Comparison of ENCODE assay signal across 9 mouse cellular contexts in genomic region chr7:30012956-30013363, GRCm38 (mm10). TPM values are rescaled to one million over a fixed set of nuclear protein-coding genes. Genes with fewer than 3 reads are reported as not detected.
DNase-seq lines count a peak whose midpoint lies in the region; ATAC-seq and TF ChIP-seq lines count a peak whose summit lies in the region.
"Had no signal": no experiment of that assay in that cellular context is flagged by ENCODE, and none has a peak within 500 bp of the region (broad histone marks: within the 10 kb centered on the region; RNA-seq: fewer than 3 reads in every experiment).

No protein-coding gene starts in this region.

- 78% methylated on average over 4 of the region's 4 CpGs for WGBS in liver, embryonic 13.5 days (ENCODE audit: insufficient replicate concordance)
- WGBS in liver, embryonic 12.5 days (ENCODE audit: insufficient replicate concordance) = 86% methylated on average over 4 of the region's 4 CpGs
- 63% methylated on average over 4 of the region's 4 CpGs for WGBS in forebrain, postnatal 0 days

- H3K4me2 ChIP-seq in liver, embryonic 13.5 days = no peak overlapping the region
- H3K4me2 ChIP-seq in liver, embryonic 12.5 days = no peak overlapping the region
- no peak overlapping the region for H3K4me2 ChIP-seq in forebrain, postnatal 0 days (ENCODE audit: low read depth)
- H3K4me2 ChIP-seq: embryonic facial prominence, embryonic 15.5 days had no signal

- no peak overlapping the region for H3K9ac ChIP-seq in liver, embryonic 13.5 days
- no peak overlapping the region for H3K9ac ChIP-seq in liver, embryonic 12.5 days
- no peak overlapping the region for H3K9ac ChIP-seq in forebrain, postnatal 0 days
- H3K9ac ChIP-seq: embryonic facial prominence, embryonic 15.5 days had no signal

- peak; percentile 18; the same call in 1 of the 2 replicates for ATAC-seq in liver, embryonic 13.5 days (ENCODE audit: low read depth)
- ATAC-seq in liver, embryonic 12.5 days = no peak; the same call in 1 of the 2 replicates
- peak; percentile 71 for ATAC-seq in forebrain, postnatal 0 days
- ATAC-seq in inflammation-experienced regulatory T-cells, adult 6 months = peak; percentile 68

- DNase-seq in liver, embryonic 13.5 days = no peak
- DNase-seq in brain, adult 2 months (ENCODE audit: low read depth, low spot score) = peak; percentile 85
- peak; percentile 79 for DNase-seq in forebrain, postnatal 0 days
- DNase-seq in left cerebral cortex, postnatal 10 days (ENCODE audit: extremely low spot score in 1 of 2, low spot score in 2 of 2) = peak; percentile 38 to 69
- DNase-seq in neural tube, embryonic 10.5 days (ENCODE audit: extremely low spot score, low spot score) = peak; percentile 32
- peak; percentile 63 for DNase-seq in thymus, postnatal 25 days

- intact Hi-C loops in left cerebral cortex, postnatal 10 days (cut with DNase I) = loop anchor here (5.0 kb wide), 1 partner anchor 59 kb away; the partner anchor contains the start of gene Zfp82

- no peaks in the 10 kb centered on the region for H3K9me3 ChIP-seq in liver, embryonic 13.5 days (replicated peaks)
- no peaks in the 10 kb centered on the region for H3K9me3 ChIP-seq in liver, embryonic 12.5 days (replicated peaks)
- H3K9me3 ChIP-seq in forebrain, postnatal 0 days (ENCODE audit: low read length) = no peaks in the 10 kb centered on the region
- H3K9me3 ChIP-seq: embryonic facial prominence, embryonic 15.5 days had no signal

- no peaks in the 10 kb centered on the region for H3K4me1 ChIP-seq in liver, embryonic 13.5 days (replicated peaks)
- H3K4me1 ChIP-seq in liver, embryonic 12.5 days = no peaks in the 10 kb centered on the region
- no peaks in the 10 kb centered on the region for H3K4me1 ChIP-seq in forebrain, postnatal 0 days (ENCODE audit: insufficient read depth)

- no peak overlapping the region for H3K4me3 ChIP-seq in liver, embryonic 13.5 days (replicated peaks)
- H3K4me3 ChIP-seq in liver, embryonic 12.5 days = no peak overlapping the region
- no peak overlapping the region for H3K4me3 ChIP-seq in forebrain, postnatal 0 days (ENCODE audit: low read depth, low read length)
- H3K4me3 ChIP-seq: embryonic facial prominence, embryonic 15.5 days had no signal

- H3K36me3 ChIP-seq in liver, embryonic 13.5 days = peaks cover 74% of the 10 kb centered on the region
- H3K36me3 ChIP-seq in liver, embryonic 12.5 days = peaks cover 90% of the 10 kb centered on the region
- peaks cover 35% of the 10 kb centered on the region for H3K36me3 ChIP-seq in forebrain, postnatal 0 days (ENCODE audit: insufficient read depth)

- H3K27ac ChIP-seq in liver, embryonic 13.5 days = no peak overlapping the region
- H3K27ac ChIP-seq in liver, embryonic 12.5 days = no peak overlapping the region
- no peak overlapping the region for H3K27ac ChIP-seq in forebrain, postnatal 0 days (ENCODE audit: low read depth, low read length)
- H3K27ac ChIP-seq: embryonic facial prominence, embryonic 15.5 days had no signal

- TF ChIP-seq CTCF in forebrain, postnatal 0 days (IDR thresholded peaks at IDR 0.05; ENCODE audit: low read depth) = peak; percentile 86

- no peaks in the 10 kb centered on the region for H3K27me3 ChIP-seq in liver, embryonic 13.5 days
- no peaks in the 10 kb centered on the region for H3K27me3 ChIP-seq in liver, embryonic 12.5 days (replicated peaks)
- H3K27me3 ChIP-seq in forebrain, postnatal 0 days (ENCODE audit: insufficient read depth, low read length) = no peaks in the 10 kb centered on the region
- H3K27me3 ChIP-seq: embryonic facial prominence, embryonic 15.5 days had no signal

RNA-seq across cellular contexts. Expression of gene Zfp568, which starts 29.2 kb away (rescaled TPM):
- 8.5 and 10.9 TPM in 2 replicates for polyA plus RNA-seq in liver, embryonic 13.5 days (2015; fragmentation: Nextera tagmentation; extraction: Ambion mirVana)
- 13.4 and 14.2 TPM in 2 replicates for polyA plus RNA-seq in liver, embryonic 12.5 days (2016; fragmentation: Nextera tagmentation; extraction: Ambion mirVana)
- 5.9 and 7.3 TPM in 2 replicates for total RNA-seq in forebrain, postnatal 0 days (2014; rRNA removed)
- 0.72 and 2.1 TPM in 2 replicates for polyA plus RNA-seq in forebrain, postnatal 0 days (2015; fragmentation: Nextera tagmentation; extraction: Ambion mirVana)
- 1 to 10 TPM; 1.8 to 2.0 (median 2.0) TPM for polyA plus RNA-seq in inflammation-experienced regulatory T-cells, adult 6 months (2017; shearing (Covaris generic))
- 1 to 10 TPM; 4.1 to 5.0 TPM for total RNA-seq in left cerebral cortex, postnatal 10 days (2021)

RNA-seq across cellular contexts. Expression of gene Zfp14, which starts 38.2 kb away (rescaled TPM):
- polyA plus RNA-seq in liver, embryonic 13.5 days (2015; fragmentation: Nextera tagmentation; extraction: Ambion mirVana) = 0.29 and 0.41 TPM in 2 replicates
- polyA plus RNA-seq in liver, embryonic 12.5 days (2016; fragmentation: Nextera tagmentation; extraction: Ambion mirVana) = 0.60 and 0.87 TPM in 2 replicates
- total RNA-seq in forebrain, postnatal 0 days (2014; rRNA removed) = 13.2 and 15.2 TPM in 2 replicates
- 5.3 and 6.9 TPM in 2 replicates for polyA plus RNA-seq in forebrain, postnatal 0 days (2015; fragmentation: Nextera tagmentation; extraction: Ambion mirVana)
- polyA plus RNA-seq in inflammation-experienced regulatory T-cells, adult 6 months (2017; shearing (Covaris generic)) = 1 to 10 TPM; 4.4 to 7.2 (median 5.8) TPM
- total RNA-seq in left cerebral cortex, postnatal 10 days (2021) = 1 to 10 TPM; 6.3 to 7.4 TPM

RNA-seq across cellular contexts. Expression of gene Zfp74, which starts 59.1 kb away (rescaled TPM):
- polyA plus RNA-seq in liver, embryonic 13.5 days (2015; fragmentation: Nextera tagmentation; extraction: Ambion mirVana) = 2.0 and 2.6 TPM in 2 replicates
- polyA plus RNA-seq in liver, embryonic 12.5 days (2016; fragmentation: Nextera tagmentation; extraction: Ambion mirVana) = 3.6 and 4.8 TPM in 2 replicates
- total RNA-seq in forebrain, postnatal 0 days (2014; rRNA removed) = 11.9 and 14.4 TPM in 2 replicates
- polyA plus RNA-seq in forebrain, postnatal 0 days (2015; fragmentation: Nextera tagmentation; extraction: Ambion mirVana) = 6.6 and 15.8 TPM in 2 replicates
- polyA plus RNA-seq in inflammation-experienced regulatory T-cells, adult 6 months (2017; shearing (Covaris generic)) = 1 to 10 TPM; 3.8 to 4.7 (median 4.6) TPM
- 10 to 100 TPM; 22.6 to 23.4 TPM for total RNA-seq in left cerebral cortex, postnatal 10 days (2021)

RNA-seq across cellular contexts. Expression of gene Zfp82, which starts 59.7 kb away (rescaled TPM):
- 1.7 and 2.1 TPM in 2 replicates for polyA plus RNA-seq in liver, embryonic 13.5 days (2015; fragmentation: Nextera tagmentation; extraction: Ambion mirVana)
- 1.8 and 2.0 TPM in 2 replicates for polyA plus RNA-seq in liver, embryonic 12.5 days (2016; fragmentation: Nextera tagmentation; extraction: Ambion mirVana)
- total RNA-seq in forebrain, postnatal 0 days (2014; rRNA removed) = 8.0 and 11.0 TPM in 2 replicates
- 5.9 and 7.3 TPM in 2 replicates for polyA plus RNA-seq in forebrain, postnatal 0 days (2015; fragmentation: Nextera tagmentation; extraction: Ambion mirVana)
- polyA plus RNA-seq in inflammation-experienced regulatory T-cells, adult 6 months (2017; shearing (Covaris generic)) = 10 to 100 TPM in 1 of 3 experiments, 1 to 10 TPM in 2; 4.6 to 10.9 (median 5.9) TPM
- 1 to 10 TPM; 4.6 to 4.7 TPM for total RNA-seq in left cerebral cortex, postnatal 10 days (2021)
